Mouse (Mus musculus): ENCODE data around the gene Tubgcp6. TPM values are rescaled to one million over a fixed set of nuclear protein-coding genes. Genes with fewer than 3 reads are reported as not detected.

The Tubgcp6 gene
- polyA plus RNA-seq (2017; shearing (Covaris generic)), result 10 to 100 TPM; 12.6 to 13.2 TPM

- peak; percentile 82 for ATAC-seq
These were observed at the start of gene Tubgcp6 for GRCm38 (mm10) chr15:89122649-89123366. Gene Tubgcp6, minus strand, starts transcription at chr15:89123112.

- ATAC-seq, result no peak
These were observed 49.5 kb upstream of the Tubgcp6 start for GRCm38 (mm10) chr15:89172276-89172935.

- no peak for ATAC-seq
These were observed 48.7 kb upstream of the Tubgcp6 start for GRCm38 (mm10) chr15:89171526-89172051.

- no peak for ATAC-seq
These were observed 47.2 kb upstream of the Tubgcp6 start for GRCm38 (mm10) chr15:89170102-89170501.

- ATAC-seq, result no peak
These were observed 46.5 kb upstream of the Tubgcp6 start for GRCm38 (mm10) chr15:89169431-89169830.

- no peak for ATAC-seq
These were observed 46.0 kb upstream of the Tubgcp6 start for GRCm38 (mm10) chr15:89168922-89169321.

- ATAC-seq, result no peak
These were observed 42.6 kb upstream of the Tubgcp6 start for GRCm38 (mm10) chr15:89165478-89165877.

GRCm38 (mm10) chr15:89161397-89161796 lies 38.5 kb upstream of the Tubgcp6 start:
- ATAC-seq, result no peak

GRCm38 (mm10) chr15:89158516-89158915 lies 35.6 kb upstream of the Tubgcp6 start:
- ATAC-seq, result no peak

GRCm38 (mm10) chr15:89157954-89158353 lies 35.0 kb upstream of the Tubgcp6 start:
- peak; percentile 69 for ATAC-seq

- ATAC-seq, result no peak
These were observed 29.4 kb upstream of the Tubgcp6 start for GRCm38 (mm10) chr15:89152312-89152711.

GRCm38 (mm10) chr15:89150041-89150390 lies 27.1 kb upstream of the Tubgcp6 start:
- ATAC-seq, result peak; percentile 4

- peak; percentile 69 for ATAC-seq
These were observed 26.5 kb upstream of the Tubgcp6 start, which contains the start of gene Mapk11 for GRCm38 (mm10) chr15:89149271-89150040. Gene Mapk11, minus strand, starts transcription at chr15:89149628.

- no peak for ATAC-seq
These were observed 25.8 kb upstream of the Tubgcp6 start for GRCm38 (mm10) chr15:89148496-89149270.

- ATAC-seq, result no peak
These were observed 25.0 kb upstream of the Tubgcp6 start for GRCm38 (mm10) chr15:89147895-89148294.

GRCm38 (mm10) chr15:89147456-89147855 lies 24.5 kb upstream of the Tubgcp6 start:
- ATAC-seq, result no peak

- peak; percentile 66 for ATAC-seq
These were observed 24.1 kb upstream of the Tubgcp6 start for GRCm38 (mm10) chr15:89147024-89147423.

GRCm38 (mm10) chr15:89146537-89146936 lies 23.6 kb upstream of the Tubgcp6 start:
- peak; percentile 22 for ATAC-seq

GRCm38 (mm10) chr15:89145813-89146350 lies 23.0 kb upstream of the Tubgcp6 start:
- ATAC-seq, result no peak

- ATAC-seq, result no peak
These were observed 22.1 kb upstream of the Tubgcp6 start for GRCm38 (mm10) chr15:89144965-89145364.

- ATAC-seq, result no peak
These were observed 20.2 kb upstream of the Tubgcp6 start for GRCm38 (mm10) chr15:89143134-89143533.

GRCm38 (mm10) chr15:89141905-89142304 lies 19.0 kb upstream of the Tubgcp6 start:
- no peak for ATAC-seq
